Mouse (Mus musculus): ENCODE data around the gene Nagk.

Gene Nagk

GRCm38 (mm10) chr6:83818996-83819395 lies 24.2 kb downstream of the Nagk start:
- DNase-seq: peak; percentile 61

GRCm38 (mm10) chr6:83820727-83821515 lies 26.1 kb downstream of the Nagk start:
- peak; percentile 87 for DNase-seq

- DNase-seq: peak; percentile 49
Observed at GRCm38 (mm10) chr6:83821856-83822255, 27.1 kb downstream of the Nagk start.

DNA sequence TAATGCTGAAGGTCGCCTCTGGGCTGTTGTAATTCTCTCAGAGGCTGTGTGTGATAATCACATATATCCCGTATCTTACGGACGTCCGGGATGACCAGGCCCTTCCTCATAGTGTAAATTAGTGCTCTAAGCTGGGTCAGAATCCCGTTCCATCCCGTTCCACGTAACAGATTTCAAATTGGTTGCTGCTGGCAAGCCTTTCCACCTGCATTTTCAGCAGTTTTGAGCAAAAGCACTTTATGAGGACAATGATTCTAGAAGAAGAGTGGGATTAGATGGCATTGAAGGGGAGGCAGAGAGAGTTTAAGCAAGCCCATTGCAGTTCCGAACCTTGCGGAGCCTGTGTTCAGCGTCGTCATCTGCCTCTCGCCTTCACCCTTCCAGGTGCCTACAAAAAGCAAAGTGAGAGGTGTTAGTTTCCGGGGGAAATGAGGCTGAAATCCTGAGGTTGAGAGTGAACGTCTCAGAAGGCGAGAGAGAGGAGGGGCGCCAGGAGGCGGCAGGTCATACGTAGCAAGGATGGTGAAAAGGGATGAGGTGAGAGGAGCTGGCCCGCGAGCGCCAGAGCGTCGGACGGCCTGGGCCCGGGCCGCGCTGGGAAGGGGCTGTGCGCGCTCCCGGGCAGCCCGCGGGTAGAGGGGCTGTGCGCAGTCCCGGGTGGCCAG lies 36.3 kb downstream of the Nagk start:
- DNase-seq: no peak

- DNase-seq: peak; percentile 100
Observed at GRCm38 (mm10) chr6:83831606-83832123, 36.9 kb downstream of the Nagk start, which contains the start of gene Paip2b. Gene Paip2b (minus strand): TSS chr6:83831741.

DNA sequence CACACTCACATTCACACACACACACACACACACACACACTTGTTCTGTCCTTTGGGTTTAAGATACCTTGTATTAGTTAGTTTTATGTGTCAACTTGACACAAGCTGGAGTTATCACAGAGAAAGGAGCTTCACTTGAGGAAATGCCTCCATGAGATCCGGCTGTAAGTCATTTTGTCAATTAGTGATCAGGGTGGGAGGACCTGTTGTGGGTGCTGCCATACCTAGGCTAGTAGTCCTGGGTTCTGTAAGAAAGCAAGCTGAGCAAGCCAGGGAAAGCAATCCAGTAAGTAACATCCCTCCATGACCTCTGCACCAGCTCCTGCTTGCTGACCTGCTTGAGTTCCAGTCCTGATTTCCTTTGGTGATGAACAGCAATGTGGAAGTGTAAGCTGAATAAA lies 37.6 kb downstream of the Nagk start:
- DNase-seq: peak; percentile 64

DNA sequence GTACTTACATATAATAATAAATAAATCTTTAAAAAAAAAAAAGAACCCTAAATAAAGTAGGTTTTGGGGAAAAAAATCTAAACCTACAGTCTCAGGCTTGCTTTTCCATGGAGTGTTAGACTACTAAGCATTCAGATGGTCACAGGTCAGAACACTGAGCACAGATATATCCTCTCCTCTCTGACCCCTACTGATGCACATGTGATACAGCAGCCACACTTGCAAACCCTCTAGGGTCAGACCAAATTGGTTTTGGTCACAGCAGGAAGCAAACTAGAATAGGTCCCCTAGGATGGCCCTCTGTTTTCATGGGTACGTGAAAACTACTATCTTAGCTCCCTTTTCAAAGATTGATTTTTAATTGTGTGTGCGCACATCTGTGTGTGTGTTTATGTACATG lies 42.0 kb downstream of the Nagk start:
- peak; percentile 34 for DNase-seq

- peak; percentile 80 for DNase-seq
Observed at GRCm38 (mm10) chr6:83838046-83838445, 43.3 kb downstream of the Nagk start.

GRCm38 (mm10) chr6:83840086-83840485 lies 45.3 kb downstream of the Nagk start:
- no peak for DNase-seq

GRCm38 (mm10) chr6:83844913-83845312 lies 50.1 kb downstream of the Nagk start:
- DNase-seq: peak; percentile 87

DNA sequence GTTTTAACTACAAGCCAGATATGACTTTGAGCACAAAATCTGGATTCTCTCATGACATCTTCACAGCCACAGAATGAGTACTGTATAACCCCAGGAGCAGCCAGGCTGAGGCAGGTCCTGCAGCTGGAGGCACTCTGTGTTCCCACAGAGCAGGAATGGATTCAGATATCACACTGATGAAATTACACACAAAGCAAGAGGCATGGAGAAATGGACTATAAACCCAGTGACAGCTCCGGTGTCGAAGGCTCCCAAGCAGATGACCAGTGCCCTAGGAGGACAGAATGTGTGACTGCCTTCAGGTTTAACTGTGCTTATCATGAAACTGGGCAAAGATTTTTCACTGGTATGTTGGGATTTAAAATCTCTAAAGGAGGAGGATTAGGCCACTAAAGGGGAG lies 51.4 kb downstream of the Nagk start:
- DNase-seq: peak; percentile 79

DNA sequence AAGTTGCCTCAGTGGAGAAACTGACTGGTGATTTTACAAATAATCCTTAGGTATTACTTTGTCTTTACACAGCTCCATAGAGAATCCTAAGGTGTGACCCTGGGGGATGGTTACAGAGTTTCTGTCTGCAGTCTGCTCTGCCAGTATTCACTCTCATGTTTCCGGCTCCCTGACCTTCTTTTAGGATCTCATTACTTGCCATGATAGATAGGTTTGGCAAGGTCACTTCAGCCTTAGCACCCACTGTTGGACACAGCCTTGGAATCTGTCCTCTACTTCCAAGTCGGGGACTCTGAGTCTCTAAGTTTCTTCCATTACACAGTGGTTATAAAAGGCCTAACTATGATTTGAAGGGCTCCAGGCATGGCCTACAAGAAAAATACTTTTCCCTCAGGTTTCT lies 54.7 kb downstream of the Nagk start:
- DNase-seq: peak; percentile 56
